Mouse (Mus musculus) heart, embryonic 13.5 days (tissue): ENCODE data around the gene Ddb2. TPM values are rescaled to one million over a fixed set of nuclear protein-coding genes. Genes with fewer than 3 reads are reported as not detected.
A peak's percentile ranks its signal among the peaks of the same experiment; 100 is the strongest.

Experiments
- ATAC-seq: fragments of 200-750 bp; cut with Nextera tagmentation; 2 replicates; pipeline ENCODE4 v1.8.0; 2017; ENCODE audit warnings: moderate TSS enrichment; ENCODE audit not compliant: insufficient number of reproducible peaks, low FRiP score, low TSS enrichment; ENCODE audit errors: extremely low read depth
- H3K27ac ChIP-seq: fragments of 300-500 bp; sonication (generic); replicated peaks from 2 replicates; pipeline ENCODE4 v1.5.1; 2015; ENCODE audit warnings: moderate library complexity, mild to moderate bottlenecking, inconsistent platforms
- H3K27me3 ChIP-seq: fragments of 300-500 bp; sonication (generic); replicated peaks from 2 replicates; pipeline ENCODE4 v1.6.1; 2015; ENCODE audit warnings: mild to moderate bottlenecking, inconsistent platforms
- H3K36me3 ChIP-seq: fragments of 300-500 bp; sonication (generic); 2 replicates; pipeline ENCODE4 v1.6.1; 2015; ENCODE audit warnings: mild to moderate bottlenecking, inconsistent platforms
- H3K4me1 ChIP-seq: fragments of 300-500 bp; sonication (generic); 2 replicates; pipeline ENCODE4 v1.6.1; 2015; ENCODE audit warnings: inconsistent platforms
- H3K4me2 ChIP-seq: fragments of 300-500 bp; sonication (generic); 2 replicates; pipeline ENCODE4 v1.6.1; 2015; ENCODE audit warnings: inconsistent platforms, mild to moderate bottlenecking, moderate library complexity
- H3K4me3 ChIP-seq: fragments of 300-500 bp; sonication (generic); 2 replicates; pipeline ENCODE4 v1.5.1; 2015; ENCODE audit warnings: moderate library complexity, mild to moderate bottlenecking, inconsistent platforms
- H3K9ac ChIP-seq: fragments of 300-500 bp; sonication (generic); 2 replicates; pipeline ENCODE4 v1.6.1; 2015; ENCODE audit warnings: inconsistent platforms, mild to moderate bottlenecking, moderate library complexity
- H3K9me3 ChIP-seq: fragments of 300-500 bp; sonication (generic); 2 replicates; pipeline ENCODE4 v1.6.1; 2016; ENCODE audit warnings: inconsistent platforms
- WGBS: fragments of 180-500 bp; shearing (Covaris S2); methylation state at CpG from one replicate; pipeline ENCODE4 v1.1.7; 2015; ENCODE audit warnings: mixed read lengths; 5-methylcytosine and 5-hydroxymethylcytosine counted together
- polyA plus RNA-seq: library from polyadenylated mRNA; unstranded; fragments of >200 nt; fragmentation: Nextera tagmentation; extraction: Ambion mirVana; gene quantifications from 2 replicates; pipeline ENCODE4 v1.2.1, GENCODE M21; 2015

Ddb2 gene
- polyA plus RNA-seq, 1 experiment from 2014 or later = 7.1 TPM

DNA sequence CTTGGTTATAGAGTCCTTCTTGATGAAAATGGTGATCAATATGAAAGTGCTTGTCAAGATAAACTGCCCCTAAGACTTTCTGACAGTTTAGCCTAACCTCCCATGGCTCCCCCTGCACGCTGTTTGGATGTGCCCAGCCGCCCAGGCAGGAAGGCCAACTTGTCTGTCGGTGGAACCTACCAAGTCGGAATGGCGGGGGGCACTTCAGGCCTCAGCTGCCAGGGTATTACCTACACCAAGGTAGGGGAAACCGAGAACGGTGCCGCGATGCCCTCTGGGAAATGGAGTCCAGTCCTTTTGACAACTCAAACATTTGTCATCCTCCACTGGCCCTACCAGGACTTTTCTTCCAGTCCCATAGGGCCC is 53.7 kb downstream of the Ddb2 start:
- H3K36me3 ChIP-seq = no peaks in the 10 kb centered on the region
- WGBS = under 1% methylated on average over 9 of the region's 9 CpGs
- H3K4me2 ChIP-seq = peak overlapping the region; percentile 85
- no peaks in the 10 kb centered on the region; the same call in 1 of the 2 replicates for H3K27me3 ChIP-seq
- H3K9me3 ChIP-seq = no peaks in the 10 kb centered on the region
- peak overlapping the region; percentile 72 for H3K27ac ChIP-seq
- peak overlapping the region; percentile 69 for H3K4me3 ChIP-seq
- ATAC-seq = peak; percentile 91
- peaks cover 26% of the 10 kb centered on the region for H3K4me1 ChIP-seq
- H3K9ac ChIP-seq = peak overlapping the region; percentile 76

DNA sequence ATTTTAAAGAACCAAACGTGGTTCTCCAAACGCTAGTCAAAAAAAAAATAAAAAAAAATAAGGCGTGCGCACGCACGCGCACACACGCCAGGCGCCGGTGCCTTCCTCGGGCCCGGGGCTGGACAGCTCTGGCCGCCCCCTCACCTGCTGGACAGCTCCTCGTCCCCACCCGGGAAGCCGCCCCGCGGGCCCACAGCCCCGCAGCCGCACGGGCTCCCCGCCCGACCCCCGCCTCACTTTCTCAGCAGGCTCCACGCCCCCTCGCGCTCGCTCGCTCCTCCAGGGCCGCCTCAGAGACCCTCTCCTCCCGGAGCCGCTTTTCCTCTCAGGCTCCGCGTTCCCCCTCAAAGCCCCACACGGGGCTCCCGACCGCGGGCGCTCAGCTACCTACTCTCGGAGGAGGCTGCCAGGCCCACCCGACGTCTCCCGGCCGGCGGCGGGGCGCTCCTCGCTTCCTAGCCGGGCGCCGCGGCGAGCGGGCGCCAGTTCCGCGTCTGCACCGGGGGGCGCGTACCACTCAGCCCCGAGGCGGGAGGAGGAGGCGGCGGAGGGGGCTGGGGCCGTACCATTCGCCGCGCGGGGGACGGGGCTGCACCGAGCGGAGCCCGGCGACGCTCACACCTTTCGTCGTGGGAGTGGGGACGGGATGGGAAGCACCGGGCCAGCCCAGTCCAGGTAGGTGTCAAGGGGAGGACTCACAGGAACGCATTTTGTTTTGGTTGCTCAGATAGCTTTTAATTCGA is 54.2 kb downstream of the Ddb2 start:
- Histone ChIP-seq H3K27me3 (peaks cover 3% of the 10 kb centered on the region; the same call in 1 of the 2 replicates), H3K9ac (peak overlapping the region; percentile 76), H3K27ac (peak overlapping the region; percentile 72), H3K9me3 (no peaks in the 10 kb centered on the region), H3K4me3 (peak overlapping the region; percentile 69), H3K4me2 (peak overlapping the region; percentile 85), H3K4me1 (peaks cover 26% of the 10 kb centered on the region), H3K36me3 (peaks cover 5% of the 10 kb centered on the region)
- 1% methylated on average over 80 of the region's 81 CpGs for WGBS
- peak; percentile 87 for ATAC-seq

DNA sequence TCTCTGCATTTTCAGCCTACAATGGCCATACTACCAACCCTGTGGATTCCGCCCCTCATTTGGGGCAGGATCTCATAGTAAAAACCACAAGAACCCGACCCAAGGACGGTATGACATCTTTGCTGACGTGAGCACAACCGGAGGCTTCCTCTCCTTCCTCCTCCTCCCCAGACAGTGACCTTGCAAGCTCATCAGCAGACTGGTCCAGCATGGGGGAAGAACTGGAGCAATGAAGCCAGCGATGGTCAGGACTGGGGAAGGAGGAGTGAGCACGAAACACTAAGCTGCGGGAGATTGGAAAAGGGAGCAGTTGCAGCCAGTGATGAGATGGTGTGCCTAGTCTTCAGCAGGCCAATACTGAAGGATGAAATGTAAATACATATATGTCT is 54.8 kb downstream of the Ddb2 start:
- WGBS = 15% methylated on average over 8 of the region's 8 CpGs
- Histone ChIP-seq H3K4me3 (peak overlapping the region; percentile 69), H3K36me3 (peaks cover 5% of the 10 kb centered on the region), H3K4me1 (peaks cover 26% of the 10 kb centered on the region), H3K4me2 (peak overlapping the region; percentile 85), H3K9me3 (no peaks in the 10 kb centered on the region), H3K27me3 (peaks cover 3% of the 10 kb centered on the region; the same call in 1 of the 2 replicates), H3K27ac (no peak overlapping the region), H3K9ac (peak overlapping the region; percentile 76)
- ATAC-seq = no peak

- Histone ChIP-seq H3K9ac (no peak overlapping the region), H3K36me3 (peaks cover 15% of the 10 kb centered on the region), H3K9me3 (no peaks in the 10 kb centered on the region), H3K4me3 (no peak overlapping the region), H3K27me3 (peaks cover 3% of the 10 kb centered on the region; the same call in 1 of the 2 replicates), H3K4me1 (peaks cover 31% of the 10 kb centered on the region), H3K4me2 (no peak overlapping the region), H3K27ac (no peak overlapping the region)
- no peak for ATAC-seq
- 58% methylated on average over 5 of the region's 5 CpGs for WGBS
Observed at GRCm38 (mm10) chr2:91180706-91181105, 56.1 kb downstream of the Ddb2 start.

DNA sequence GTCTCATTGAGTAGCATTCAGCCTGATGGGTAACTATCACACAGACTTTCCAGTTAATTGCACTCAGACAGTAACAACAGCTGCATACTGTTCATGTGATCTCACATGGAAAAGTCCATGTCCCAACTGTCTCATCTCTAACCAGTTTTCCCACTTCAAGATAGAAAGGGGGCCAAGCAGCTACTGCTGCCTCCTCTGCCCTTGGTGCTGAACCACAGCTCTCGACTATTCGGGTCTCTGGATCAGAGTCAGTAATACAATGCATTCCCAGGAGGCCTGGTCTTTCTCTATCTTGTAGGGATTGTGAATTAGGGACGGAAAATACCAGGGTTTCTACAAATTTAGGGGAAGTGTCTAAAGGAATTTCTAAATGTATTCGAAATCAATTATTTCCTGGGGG is 57.0 kb downstream of the Ddb2 start:
- no peak overlapping the region for H3K27ac ChIP-seq
- H3K4me2 ChIP-seq = no peak overlapping the region
- peaks cover 15% of the 10 kb centered on the region for H3K36me3 ChIP-seq
- H3K27me3 ChIP-seq = peaks cover 3% of the 10 kb centered on the region; the same call in 1 of the 2 replicates
- no peak overlapping the region for H3K4me3 ChIP-seq
- no peaks in the 10 kb centered on the region for H3K9me3 ChIP-seq
- peaks cover 34% of the 10 kb centered on the region for H3K4me1 ChIP-seq
- ATAC-seq = no peak
- WGBS = 36% methylated on average over 4 of the region's 4 CpGs
- H3K9ac ChIP-seq = no peak overlapping the region

- ATAC-seq = no peak
- no peak overlapping the region for H3K4me2 ChIP-seq
- peaks cover 21% of the 10 kb centered on the region for H3K4me1 ChIP-seq
- no peak overlapping the region for H3K27ac ChIP-seq
- peaks cover 28% of the 10 kb centered on the region for H3K36me3 ChIP-seq
- H3K4me3 ChIP-seq = no peak overlapping the region
- no peaks in the 10 kb centered on the region for H3K9me3 ChIP-seq
- no peak overlapping the region for H3K9ac ChIP-seq
- 53% methylated on average over 6 of the region's 6 CpGs for WGBS
- 0 out of 2 replicates have a peak, but pooled peaks cover 3% of the 10 kb centered on the region for H3K27me3 ChIP-seq
Observed at GRCm38 (mm10) chr2:91176234-91176633, 60.5 kb downstream of the Ddb2 start.

DNA sequence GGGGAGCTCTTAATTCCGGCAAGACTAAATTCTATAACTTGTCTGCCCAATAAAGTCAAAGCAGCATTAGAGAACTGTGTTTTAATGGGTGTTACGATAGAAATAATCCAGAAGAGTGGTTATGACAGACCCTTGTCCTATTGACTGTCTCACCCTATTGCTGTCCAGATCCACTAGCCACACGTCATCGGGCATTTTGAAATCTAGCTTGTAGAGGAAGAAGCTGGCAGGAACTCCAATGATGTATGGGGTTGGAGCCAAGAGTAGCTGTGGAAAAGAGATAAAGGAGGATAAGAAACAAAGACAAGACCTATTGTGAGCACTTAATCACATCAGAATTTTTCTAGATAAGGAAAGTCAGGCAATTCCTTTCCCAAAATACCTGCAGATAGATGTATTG is 61.3 kb downstream of the Ddb2 start:
- Histone ChIP-seq H3K4me1 (peaks cover 14% of the 10 kb centered on the region), H3K4me3 (no peak overlapping the region), H3K27ac (no peak overlapping the region), H3K27me3 (0 out of 2 replicates have a peak, but pooled peaks cover 3% of the 10 kb centered on the region), H3K4me2 (no peak overlapping the region), H3K36me3 (peaks cover 28% of the 10 kb centered on the region), H3K9ac (no peak overlapping the region), H3K9me3 (no peaks in the 10 kb centered on the region)
- ATAC-seq = no peak
- 58% methylated on average over 4 of the region's 4 CpGs for WGBS

DNA sequence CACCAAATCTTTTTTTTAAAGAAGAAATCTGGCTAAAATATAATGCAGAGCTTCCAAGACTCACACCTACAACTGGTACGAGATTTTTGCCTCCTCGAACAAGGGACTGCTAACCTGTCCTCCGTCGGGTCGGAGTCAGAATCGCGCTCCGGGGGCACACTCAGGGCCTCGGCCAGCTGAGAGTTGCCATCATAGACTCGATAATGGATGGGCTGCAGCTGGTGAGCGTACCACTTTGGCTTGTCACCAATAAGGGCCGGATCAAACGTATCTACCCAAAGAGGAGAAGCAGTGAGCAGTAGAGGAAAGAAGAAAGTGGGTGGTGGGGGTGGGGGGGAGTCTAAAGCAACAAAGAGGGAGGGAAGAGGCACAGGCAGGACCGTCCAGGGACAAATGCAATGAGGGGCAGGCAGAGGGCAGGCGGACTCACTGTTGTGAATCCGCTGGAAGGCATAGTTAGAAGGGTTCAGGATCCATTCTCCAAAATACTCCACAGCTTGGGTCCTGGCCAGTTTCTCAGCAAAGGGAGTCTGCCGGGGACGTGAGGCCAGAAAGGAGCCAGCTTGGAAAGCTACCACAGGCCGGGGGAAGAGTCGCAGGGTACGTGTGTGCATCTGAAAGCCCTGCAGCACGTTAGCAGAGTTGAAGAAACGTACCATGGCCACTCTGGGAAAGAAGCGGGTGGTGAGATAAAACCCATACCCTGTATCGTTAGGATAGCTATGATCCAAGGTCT is 67.0 kb downstream of the Ddb2 start:
- H3K9ac ChIP-seq = no peak overlapping the region
- H3K27ac ChIP-seq = no peak overlapping the region
- no peak overlapping the region for H3K4me2 ChIP-seq
- H3K4me1 ChIP-seq = peaks cover 8% of the 10 kb centered on the region
- H3K9me3 ChIP-seq = no peaks in the 10 kb centered on the region
- H3K4me3 ChIP-seq = no peak overlapping the region
- H3K36me3 ChIP-seq = peaks cover 29% of the 10 kb centered on the region
- H3K27me3 ChIP-seq = no peaks in the 10 kb centered on the region
- no peak for ATAC-seq
- WGBS = 66% methylated on average over 25 of the region's 25 CpGs

- Histone ChIP-seq H3K36me3 (peaks cover 17% of the 10 kb centered on the region), H3K9ac (no peak overlapping the region), H3K9me3 (no peaks in the 10 kb centered on the region), H3K27ac (no peak overlapping the region), H3K27me3 (no peaks in the 10 kb centered on the region), H3K4me3 (no peak overlapping the region), H3K4me2 (no peak overlapping the region), H3K4me1 (peaks cover 16% of the 10 kb centered on the region)
- no peak for ATAC-seq
- WGBS = 58% methylated on average over 4 of the region's 4 CpGs
Observed at GRCm38 (mm10) chr2:91167629-91168028, 69.2 kb downstream of the Ddb2 start.

DNA sequence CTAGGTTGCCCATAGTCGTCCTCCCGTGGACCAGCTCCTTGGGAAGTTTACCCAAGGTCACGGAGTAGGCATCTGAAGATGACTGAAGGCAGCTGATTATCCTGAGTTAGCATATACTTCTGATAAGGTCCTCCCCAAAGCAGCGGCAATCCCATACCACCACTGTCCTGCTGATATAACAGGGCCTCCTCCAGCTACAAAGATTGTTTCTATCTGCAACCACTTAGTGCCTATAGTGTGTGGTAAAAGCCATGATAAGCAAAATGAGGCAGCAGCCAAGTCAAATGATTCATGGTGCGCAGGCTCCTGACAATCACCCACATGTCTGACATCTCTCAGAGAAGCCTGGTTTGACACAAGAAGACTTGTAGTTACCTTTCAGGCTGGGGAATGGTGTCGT is 71.8 kb downstream of the Ddb2 start:
- no peak for ATAC-seq
- peaks cover 29% of the 10 kb centered on the region for H3K4me1 ChIP-seq
- 45% methylated on average over 6 of the region's 6 CpGs for WGBS
- H3K27ac ChIP-seq = no peak overlapping the region
- no peaks in the 10 kb centered on the region for H3K27me3 ChIP-seq
- no peaks in the 10 kb centered on the region for H3K9me3 ChIP-seq
- peaks cover 24% of the 10 kb centered on the region for H3K36me3 ChIP-seq
- no peak overlapping the region for H3K4me3 ChIP-seq
- no peak overlapping the region for H3K4me2 ChIP-seq
- no peak overlapping the region for H3K9ac ChIP-seq

DNA sequence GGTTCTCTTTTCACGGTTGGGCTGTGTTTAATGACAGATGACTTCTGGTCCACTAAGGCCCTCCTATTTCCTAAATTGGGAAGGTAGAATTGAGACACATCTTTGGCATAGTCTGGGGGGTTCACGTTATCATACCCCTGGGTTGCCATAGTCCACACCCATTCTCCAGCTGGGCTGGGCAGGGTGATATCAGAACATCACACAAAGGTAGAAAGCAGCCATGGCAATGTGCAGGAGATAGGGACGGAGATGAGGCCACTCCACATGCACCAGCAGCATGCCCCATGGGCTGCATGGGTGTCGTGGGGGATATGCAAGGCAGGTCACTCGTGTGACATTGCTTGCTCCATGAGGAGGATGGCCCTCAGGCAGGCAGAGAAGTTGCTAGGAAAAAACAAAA is 73.2 kb downstream of the Ddb2 start:
- Histone ChIP-seq H3K4me1 (peaks cover 33% of the 10 kb centered on the region), H3K9ac (no peak overlapping the region), H3K4me2 (no peak overlapping the region), H3K36me3 (peaks cover 24% of the 10 kb centered on the region), H3K4me3 (no peak overlapping the region), H3K27me3 (no peaks in the 10 kb centered on the region), H3K27ac (no peak overlapping the region), H3K9me3 (no peaks in the 10 kb centered on the region)
- no peak for ATAC-seq
- 81% methylated on average over 5 of the region's 5 CpGs for WGBS
